Mouse (Mus musculus) B cell, adult 2 months (primary cell): ENCODE results near the gene Dlgap1.

Source experiments
- DNase-seq, 2 experiments: peaks; one replicate each; pipeline ENCODE4 v3.0.0; 2022

Dlgap1 gene

GRCm38 (mm10) chr17:70173916-70174315 lies 205.0 kb downstream of the Dlgap1 start:
- no peak for DNase-seq

DNA sequence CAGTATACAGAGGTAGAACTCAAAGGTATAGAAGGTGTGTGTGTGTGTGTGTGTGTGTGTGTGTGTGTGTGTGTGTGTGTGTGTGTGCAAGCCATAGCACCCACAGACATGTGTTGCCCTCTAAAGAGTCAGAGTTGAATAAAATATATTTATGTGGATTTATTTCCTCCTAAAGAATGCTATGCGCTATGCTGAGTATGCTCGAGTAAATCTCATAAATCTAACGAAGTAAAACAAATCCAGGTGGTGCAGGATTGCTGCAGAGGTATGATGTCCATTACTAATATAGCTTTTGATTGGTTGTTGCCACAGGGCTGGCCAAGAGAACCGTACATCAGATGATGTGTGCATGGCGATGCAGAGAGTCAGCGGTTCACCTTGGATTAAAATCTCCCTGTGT lies 222.4 kb downstream of the Dlgap1 start:
- DNase-seq: no peak

GRCm38 (mm10) chr17:70222891-70223290 lies 254.0 kb downstream of the Dlgap1 start:
- DNase-seq: no peak

DNA sequence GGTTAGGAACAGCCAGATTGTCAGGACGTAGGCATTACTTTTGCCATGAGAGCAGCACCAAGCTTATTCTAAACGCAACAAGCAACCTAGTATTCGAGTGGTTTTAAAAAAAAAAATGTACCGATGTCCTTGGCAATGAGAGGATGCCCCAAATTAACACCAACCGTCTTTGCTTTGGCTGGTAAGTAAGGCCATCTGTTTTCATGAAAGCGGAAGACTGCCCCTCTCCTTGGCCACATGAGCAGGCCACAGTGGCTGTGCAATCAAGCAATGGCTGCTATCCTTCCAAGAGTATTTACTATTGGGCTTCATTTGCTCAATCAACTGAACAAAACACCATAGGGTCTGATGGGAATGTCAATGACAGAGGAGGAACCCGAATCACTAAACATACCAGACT lies 278.5 kb downstream of the Dlgap1 start:
- no peak for DNase-seq

- no peak for DNase-seq
Measured at GRCm38 (mm10) chr17:70248250-70248649, 279.4 kb downstream of the Dlgap1 start.

- no peak for DNase-seq
Measured at GRCm38 (mm10) chr17:70252476-70252875, 283.6 kb downstream of the Dlgap1 start.

GRCm38 (mm10) chr17:70256371-70256770 lies 287.5 kb downstream of the Dlgap1 start:
- no peak for DNase-seq

GRCm38 (mm10) chr17:70263156-70263555 lies 294.3 kb downstream of the Dlgap1 start:
- DNase-seq: no peak

GRCm38 (mm10) chr17:70272125-70272524 lies 303.3 kb downstream of the Dlgap1 start:
- no peak for DNase-seq

GRCm38 (mm10) chr17:70287708-70288107 lies 318.8 kb downstream of the Dlgap1 start:
- DNase-seq: no peak

- no peak for DNase-seq
Measured at GRCm38 (mm10) chr17:70294106-70294505, 325.2 kb downstream of the Dlgap1 start.

DNA sequence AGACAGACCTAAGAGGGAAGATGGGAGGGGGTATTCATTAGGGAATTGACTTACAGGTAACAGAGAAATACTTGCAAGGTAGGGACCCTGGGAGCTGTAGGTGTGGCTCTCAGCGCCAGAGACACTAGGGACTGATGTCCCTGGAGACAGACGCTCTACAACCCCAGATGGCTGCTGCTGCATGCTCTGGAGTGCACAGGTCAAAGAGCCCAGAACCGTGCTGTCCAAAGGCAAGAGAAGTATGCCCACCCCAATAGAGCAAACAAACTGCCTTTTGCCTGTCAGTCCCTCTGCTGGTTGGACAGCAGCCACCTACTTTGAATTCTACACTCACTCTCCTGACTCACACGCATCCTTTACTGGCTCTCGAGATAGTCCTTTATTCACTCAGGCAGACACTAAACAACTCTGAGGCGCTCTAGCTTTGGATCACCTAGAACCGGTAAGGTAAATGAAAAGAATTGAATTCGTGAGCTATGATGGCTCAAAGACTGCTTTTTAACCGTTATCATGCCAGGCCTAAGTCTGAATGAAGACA lies 333.1 kb downstream of the Dlgap1 start:
- DNase-seq: no peak

DNA sequence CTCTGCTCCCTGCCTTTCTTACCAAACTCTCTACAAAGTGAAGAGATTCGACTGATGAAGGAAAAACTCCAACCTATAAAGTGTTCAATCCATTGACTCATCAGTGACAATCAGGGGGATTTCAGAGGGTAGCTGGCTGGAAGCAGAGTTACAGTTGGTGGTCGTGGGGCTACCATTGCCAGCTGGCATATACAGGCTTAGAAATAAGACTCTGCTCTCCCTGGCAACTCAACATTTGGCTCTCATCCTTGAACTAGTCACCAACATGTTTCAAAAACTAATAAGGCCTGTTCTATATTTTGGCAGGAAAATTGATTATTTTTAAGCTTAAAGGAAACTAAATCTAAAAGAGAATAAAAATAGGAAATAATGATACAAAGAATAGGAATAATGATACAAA lies 333.8 kb downstream of the Dlgap1 start:
- DNase-seq: no peak

DNA sequence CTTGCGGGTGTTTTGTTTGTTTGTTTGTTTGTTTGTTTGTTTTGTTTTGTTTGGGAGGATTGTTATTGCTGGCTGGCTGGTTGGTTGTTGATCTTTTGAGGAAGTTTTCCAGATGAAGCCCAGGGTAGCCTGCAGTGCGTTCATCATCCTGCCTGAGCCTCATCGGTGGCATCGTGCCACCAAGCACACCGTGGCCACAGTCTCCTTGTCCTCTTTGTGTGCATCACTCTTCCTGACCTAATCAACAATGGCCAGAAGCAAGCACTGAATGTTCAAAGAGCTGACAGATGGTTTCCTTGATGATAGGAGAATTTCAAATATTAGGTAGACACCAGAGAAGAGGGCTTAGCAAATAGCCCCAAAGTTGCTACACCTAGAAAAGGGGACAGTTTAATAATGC lies 336.1 kb downstream of the Dlgap1 start:
- no peak for DNase-seq

- no peak for DNase-seq
Measured at GRCm38 (mm10) chr17:70307418-70308176, 338.7 kb downstream of the Dlgap1 start.

- no peak for DNase-seq
Measured at GRCm38 (mm10) chr17:70308364-70309231, 339.7 kb downstream of the Dlgap1 start.

DNA sequence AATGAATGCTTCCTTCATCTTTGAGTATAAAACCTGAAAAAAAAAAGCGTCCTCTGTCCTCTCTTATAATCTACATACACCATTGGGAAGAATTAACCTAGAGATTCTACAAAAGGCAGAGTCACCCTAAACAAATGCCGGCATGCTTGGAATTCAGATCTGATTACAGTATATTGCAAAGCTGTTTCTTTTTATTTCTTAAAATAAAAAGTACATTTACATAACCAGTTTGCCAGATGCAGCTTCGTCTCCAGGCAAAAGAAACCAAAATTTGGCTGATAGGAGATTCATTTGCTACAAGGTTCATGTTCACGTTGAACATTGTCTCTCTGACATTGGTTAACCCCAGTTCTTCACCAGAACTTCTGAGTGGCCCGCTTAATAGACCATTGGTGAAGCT lies 347.5 kb downstream of the Dlgap1 start:
- no peak for DNase-seq

DNA sequence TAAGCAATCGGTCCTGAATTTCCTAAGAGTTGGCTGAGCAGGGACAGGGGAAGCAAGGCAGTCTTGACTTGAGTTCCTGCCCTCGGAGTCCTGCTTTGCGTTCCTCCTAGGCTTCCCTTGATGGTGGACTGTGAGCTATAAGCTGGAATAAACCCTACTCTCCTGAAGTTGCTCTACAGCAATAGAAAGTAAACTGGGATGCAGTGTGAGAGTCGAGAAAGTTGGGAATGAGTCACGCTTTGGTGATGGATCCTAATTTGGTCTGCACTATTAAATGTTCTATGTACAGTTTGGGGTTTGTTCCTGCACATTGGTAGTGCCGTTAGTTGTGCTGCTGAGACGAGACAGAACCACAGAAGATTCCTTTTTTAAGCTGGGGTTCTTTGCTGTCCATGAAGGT lies 348.9 kb downstream of the Dlgap1 start:
- no peak for DNase-seq

DNA sequence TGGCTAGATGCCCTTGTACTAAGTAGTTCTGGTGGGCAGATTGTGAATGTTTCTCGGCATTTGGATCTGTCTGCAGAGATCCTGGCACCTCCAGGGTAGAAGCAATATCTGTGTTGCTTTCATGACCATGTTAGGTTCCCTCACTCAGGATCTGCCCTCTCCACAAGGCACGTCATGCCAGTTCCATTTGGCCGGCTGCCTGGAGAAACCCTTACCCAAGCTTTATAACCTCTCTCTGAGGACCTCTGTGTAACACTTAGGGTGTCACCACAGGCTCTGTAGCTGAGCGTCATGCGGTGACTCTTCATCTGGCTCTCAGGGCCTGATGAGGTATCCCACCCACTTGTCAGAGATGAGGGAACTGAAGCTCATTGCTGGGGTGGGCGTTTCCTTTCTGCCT lies 353.1 kb downstream of the Dlgap1 start:
- no peak for DNase-seq

GRCm38 (mm10) chr17:70333440-70333839 lies 364.6 kb downstream of the Dlgap1 start:
- no peak for DNase-seq

GRCm38 (mm10) chr17:70334171-70334570 lies 365.3 kb downstream of the Dlgap1 start:
- DNase-seq: no peak

- no peak for DNase-seq
Measured at GRCm38 (mm10) chr17:70339821-70340220, 370.9 kb downstream of the Dlgap1 start.

- no peak for DNase-seq
Measured at GRCm38 (mm10) chr17:70341230-70341629, 372.4 kb downstream of the Dlgap1 start.

GRCm38 (mm10) chr17:70341920-70342319 lies 373.0 kb downstream of the Dlgap1 start:
- no peak for DNase-seq
